Mouse (Mus musculus): Measurements from ENCODE around the gene Phb2.
"Not testable (repeated sequence)": the region's sequence is repeated elsewhere in the genome, so short reads cannot be mapped to it uniquely, and the experiment has no call there.

Gene Phb2

DNA sequence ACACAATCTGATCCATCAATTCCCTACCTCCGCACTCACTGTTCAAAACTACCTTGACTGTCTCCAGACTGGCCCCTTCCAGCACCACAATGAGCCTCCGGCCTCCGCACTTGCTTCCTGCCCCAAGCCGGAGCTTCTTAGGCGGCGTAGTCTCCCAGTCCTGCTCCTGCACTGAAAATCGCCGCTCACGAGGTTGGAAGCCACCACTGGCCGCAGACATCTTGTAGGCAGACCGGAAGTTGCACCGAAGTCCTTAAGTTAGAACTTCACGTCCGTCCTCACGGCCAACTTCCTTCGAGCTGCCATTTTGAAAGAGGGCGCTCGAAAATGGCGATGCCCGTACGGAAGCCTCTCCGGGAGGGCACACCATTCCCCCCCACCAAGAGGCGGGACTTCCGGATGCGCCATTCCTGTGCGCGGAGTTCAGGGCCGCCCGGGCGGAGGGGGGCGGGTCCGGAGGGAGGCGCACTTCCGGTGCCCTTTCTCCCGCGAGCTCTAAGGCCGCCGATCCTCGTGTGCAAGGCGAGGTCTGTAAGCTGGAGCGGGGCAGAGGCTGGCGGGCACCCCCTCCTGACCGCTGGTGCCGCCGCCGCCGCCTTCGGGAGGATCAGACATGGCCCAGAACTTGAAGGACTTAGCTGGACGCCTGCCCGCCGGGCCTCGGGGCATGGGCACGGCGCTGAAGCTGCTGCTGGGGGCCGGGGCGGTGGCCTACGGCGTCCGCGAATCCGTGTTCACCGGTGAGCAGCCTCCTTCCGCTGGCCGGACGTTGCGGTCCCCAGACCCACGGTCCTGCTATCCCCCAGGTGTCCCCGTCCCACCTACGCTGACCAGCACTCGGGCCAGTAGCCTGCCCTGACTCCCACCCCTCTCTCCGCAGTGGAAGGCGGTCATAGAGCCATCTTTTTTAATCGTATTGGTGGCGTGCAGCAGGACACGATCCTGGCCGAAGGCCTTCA, at the start of gene Phb2, which contains the start of gene Emg1:
Phb2 (plus strand) TSS at position 513 of the 959 bp plus-strand sequence.
Emg1 (minus strand) TSS at position 355 of the 959 bp plus-strand sequence.
- peak; percentile 97 to 98 for DNase-seq (ENCODE audit: low spot score in 2 of 2)

DNA sequence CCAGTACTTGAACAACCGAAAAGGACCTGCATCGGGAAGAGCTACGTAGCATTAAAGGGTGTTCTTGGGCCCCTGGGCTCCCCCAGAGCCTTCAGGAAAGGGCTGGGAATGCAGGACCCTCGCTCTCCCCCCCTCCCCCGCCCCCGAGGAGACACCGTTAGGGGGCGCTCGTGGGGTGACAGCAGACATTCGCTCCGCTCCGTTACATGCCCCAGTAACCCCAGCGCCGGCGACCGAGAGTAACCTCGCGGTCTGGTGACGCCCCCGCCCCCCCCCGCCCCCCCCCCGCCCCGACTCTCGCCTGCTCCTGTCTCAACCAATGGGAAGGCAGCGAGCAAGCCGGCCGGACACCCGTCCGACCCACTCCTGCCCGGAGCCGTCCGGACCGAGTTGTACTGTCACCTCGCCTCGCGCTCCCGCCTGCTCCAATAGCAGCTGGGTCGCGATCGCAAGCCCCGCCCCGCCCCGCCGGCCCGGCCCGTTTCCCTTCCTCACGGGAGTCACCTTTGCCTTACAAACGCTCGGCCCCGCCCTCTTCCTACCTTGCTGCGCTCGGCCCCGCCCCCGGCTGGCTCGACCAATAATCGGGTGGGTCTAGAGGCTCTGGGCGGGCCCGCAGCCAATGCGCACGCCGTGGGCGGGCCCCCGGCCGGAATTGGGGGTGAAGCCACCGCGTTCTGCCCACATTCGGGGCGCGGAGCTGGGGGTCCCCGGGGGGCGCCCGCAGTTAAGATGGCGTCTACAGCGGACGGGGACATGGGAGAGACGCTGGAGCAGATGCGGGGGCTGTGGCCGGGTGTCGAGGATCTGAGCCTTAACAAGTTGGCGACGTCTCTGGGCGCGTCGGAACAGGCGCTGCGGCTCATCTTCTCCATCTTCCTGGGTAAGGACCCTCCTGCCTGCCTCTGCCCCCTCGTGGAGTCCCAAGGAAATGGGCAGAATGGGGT, 49.4 kb upstream of the Phb2 start, which contains the start of gene Lpcat3:
Lpcat3 (plus strand) TSS at position 551 of the 947 bp plus-strand sequence.
- peak; percentile 99 for DNase-seq (ENCODE audit: low spot score in 2 of 2)

DNA sequence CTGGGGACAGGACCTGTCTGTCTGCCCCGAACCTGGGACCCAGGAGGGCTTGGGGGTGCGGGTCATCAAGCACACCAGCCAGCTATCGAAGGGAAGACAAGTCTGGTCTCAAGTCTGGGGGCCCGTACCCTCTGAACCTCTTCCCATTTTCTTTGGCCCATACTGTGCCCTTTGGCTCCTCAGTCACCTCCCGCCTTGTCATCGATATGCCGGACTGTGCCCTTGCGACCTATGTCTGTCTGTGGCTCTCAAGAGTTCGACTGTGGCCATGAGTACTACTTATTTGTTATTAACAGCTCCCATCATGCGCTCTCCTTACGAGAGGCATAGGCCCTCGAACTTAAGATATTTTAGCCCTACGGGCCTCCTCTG, 48.7 kb upstream of the Phb2 start:
- no peak for DNase-seq (ENCODE audit: low spot score in 2 of 2)

DNA sequence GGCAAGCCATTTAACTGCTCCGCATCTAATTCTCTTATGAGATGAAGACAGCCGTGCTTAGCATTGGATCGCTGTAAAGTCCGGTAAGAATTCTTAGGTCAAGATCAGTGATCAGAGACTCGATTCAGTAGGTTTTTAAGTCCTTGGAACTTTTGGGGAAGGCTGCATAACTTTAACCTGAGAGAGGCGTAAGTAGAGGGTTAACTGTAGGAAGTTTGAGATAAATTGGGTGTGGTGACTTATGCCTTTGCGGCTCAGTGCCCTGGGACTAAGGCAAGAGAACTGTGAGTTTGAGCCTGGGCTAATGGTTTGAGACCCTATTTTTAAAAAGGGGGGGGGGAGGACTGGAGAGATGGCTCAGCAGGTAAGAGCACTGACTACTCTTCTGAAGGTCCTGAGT, 47.9 kb upstream of the Phb2 start:
- DNase-seq (ENCODE audit: low spot score in 2 of 2): no peak

DNA sequence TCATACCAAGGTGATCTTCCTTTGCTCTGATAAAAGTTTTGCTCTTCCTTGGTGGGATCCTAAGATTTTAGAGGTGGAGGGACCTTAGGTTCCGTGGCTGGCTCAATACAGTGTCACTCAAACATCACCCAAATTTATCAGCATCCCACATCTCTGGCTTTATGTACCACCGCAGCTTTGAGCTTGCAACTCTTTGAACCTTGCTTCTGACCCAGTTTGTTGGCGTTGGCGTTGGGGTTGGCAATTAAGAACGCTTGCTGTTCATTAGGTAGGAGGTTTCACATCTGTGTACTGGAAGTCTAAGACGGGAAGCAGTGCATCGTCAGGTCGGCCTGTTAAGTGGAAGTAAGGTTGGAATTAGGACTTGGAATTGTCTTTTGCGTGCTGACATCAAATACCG, 47.1 kb upstream of the Phb2 start:
- DNase-seq (ENCODE audit: low spot score in 2 of 2): no peak

DNA sequence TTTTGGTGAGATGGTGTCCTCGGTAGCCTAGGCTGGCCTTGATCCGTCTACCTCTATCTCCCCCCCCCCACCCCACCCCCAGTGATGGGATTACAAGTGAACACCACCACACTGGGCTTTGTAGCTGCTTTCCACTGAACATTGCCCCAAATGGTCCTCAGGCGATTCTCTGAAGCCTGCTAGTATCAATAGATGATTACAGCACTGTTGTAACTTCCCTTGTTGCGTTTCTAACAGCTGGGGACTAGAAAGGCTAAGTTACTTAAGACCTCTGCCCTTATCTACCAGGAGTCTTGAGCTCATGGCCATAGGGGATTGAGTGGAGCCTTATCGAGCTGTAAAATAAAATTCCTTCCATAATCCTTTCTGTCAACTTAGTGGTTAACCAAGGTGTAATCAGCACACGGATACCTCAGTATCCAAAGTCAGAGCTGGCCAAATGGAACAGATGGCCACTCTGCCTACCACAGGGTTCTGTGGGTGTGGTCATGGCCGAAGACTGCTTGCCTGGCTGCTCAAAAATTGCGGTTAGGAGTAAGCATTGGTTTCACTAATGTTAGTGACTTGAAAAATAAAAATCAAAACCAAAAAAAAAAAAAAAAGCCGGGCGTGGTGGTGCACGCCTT, 42.8 kb upstream of the Phb2 start:
- no peak for DNase-seq (ENCODE audit: low spot score in 2 of 2)

DNA sequence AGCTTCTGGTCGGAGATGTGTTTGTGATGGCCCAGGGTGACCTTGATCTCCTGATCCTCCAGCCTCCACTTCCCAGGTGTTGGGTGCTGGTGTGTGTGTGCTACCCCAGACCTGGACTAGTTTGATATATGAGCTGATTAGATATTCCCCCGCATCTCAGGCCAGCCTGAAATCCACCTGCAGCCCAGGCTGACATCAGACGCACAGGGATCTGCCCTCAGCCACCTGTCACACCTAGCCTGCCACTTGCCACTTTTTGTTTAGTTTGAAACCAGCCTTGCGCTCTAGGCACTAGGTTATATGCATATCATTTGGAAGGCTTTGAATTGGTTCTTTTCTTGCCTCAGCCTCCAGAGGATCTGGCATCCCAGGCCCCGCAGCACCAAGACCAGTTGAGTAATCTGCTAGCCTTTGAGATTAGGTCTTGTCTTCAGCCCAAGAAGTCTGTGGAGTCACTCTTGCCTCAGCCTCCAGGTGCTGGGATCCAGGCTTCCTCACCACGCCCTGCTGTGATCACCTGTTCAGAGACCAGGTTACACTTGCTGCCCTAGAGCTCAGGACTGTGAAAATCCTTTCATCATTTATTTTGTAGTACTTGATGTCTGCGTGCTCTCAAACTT, 41.7 kb upstream of the Phb2 start:
- DNase-seq (ENCODE audit: low spot score in 2 of 2): no peak

DNA sequence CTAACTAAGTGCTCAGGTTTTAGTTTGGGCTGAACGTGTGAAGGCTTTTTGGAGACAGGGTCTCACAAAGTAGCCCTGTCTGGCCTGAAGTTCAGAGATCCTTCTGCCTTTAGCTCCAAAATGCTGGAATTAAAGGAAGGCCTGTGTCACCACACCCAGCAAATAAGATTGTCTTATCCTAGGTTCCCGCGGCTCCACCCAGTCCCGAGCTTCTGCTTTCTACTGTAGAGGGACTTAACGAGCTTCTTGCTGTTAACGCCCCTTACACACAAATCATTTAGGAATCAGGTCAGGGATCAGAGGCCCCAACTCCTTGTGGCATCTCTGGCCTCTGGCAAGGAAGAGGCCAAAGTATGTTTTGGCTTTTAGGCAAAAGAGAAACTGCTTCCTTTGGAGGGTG, 40.0 kb upstream of the Phb2 start:
- DNase-seq (ENCODE audit: low spot score in 2 of 2): no peak

DNA sequence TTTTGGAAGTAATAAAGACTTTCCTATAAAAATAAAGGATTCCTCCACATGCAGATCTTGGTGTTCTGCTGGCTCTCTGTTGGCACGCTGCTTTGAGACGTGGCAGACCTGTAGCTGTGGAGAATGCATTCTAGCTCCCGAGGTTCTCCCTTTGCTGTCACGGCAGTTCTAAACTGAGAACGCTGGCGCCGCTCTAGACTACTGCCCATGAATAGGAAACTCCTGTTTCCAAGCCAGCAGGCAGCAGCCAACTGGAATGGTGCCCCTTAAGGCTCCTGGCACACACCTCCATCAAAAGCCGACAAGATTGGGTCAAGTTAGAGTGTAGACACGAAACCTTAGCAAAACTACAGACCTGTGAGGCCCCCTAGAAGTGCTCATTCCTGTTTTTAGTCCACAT, 38.5 kb upstream of the Phb2 start:
- no peak for DNase-seq (ENCODE audit: low spot score in 2 of 2)

DNA sequence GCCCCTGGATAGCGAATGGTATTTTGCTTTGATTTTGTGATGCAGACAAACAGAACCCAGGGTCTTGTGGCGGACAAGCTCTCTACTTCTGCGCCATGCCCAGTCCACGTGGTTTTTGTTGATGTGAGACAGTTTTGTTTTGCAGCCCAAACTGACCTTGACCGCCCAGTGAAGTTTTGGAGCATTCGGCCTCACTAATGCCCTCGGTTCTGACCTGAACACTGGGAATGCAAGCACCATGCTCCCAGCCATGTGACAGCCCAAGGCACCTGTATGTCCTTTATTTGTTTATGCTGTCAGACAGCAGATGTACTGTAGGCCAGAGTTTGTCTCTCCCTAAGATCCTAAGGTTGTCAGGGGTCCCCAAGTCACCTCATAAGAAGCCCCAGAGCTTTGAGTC, 37.5 kb upstream of the Phb2 start:
- DNase-seq (ENCODE audit: low spot score in 2 of 2): no peak

DNA sequence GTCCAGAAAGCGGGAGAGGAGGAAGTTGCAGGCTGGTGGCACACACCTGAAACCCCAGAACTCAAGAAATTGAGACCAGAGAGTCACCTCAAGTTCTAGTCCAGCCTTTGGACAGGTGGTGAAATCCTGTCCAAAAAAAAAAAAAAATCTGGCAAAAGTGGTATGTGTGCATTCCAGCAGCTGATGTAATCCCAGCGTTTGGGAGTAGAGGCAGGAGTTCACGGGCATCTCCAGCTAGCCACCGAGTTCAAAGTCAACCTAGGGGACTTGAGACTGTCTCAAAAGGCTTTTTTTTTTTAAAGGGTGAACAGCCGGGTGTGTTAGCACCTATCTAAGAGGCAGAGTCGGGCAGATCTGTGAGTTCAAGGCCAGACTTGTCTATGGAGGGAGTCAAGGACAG, 36.0 kb upstream of the Phb2 start:
- DNase-seq (ENCODE audit: low spot score in 2 of 2): no peak

DNA sequence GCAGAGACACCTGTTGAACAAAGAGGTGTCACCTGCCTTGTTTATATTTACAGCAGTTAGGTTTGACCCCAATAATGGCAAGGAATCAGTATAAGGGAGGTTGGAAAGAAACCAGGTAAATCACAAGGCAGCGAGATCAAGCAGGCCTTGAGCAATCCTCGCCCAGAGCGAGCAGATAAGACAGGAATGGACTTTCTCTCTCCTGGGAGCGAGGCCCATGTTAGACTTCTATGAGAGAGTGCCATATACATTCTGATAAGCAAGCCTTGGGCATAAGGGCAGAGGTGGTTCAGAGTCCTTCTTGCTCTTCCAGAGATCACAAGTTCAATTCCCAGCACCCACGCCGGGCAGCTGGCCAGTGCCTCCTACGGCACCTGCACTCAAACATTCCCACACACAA, 33.4 kb upstream of the Phb2 start:
- no peak for DNase-seq (ENCODE audit: low spot score in 2 of 2)

DNA sequence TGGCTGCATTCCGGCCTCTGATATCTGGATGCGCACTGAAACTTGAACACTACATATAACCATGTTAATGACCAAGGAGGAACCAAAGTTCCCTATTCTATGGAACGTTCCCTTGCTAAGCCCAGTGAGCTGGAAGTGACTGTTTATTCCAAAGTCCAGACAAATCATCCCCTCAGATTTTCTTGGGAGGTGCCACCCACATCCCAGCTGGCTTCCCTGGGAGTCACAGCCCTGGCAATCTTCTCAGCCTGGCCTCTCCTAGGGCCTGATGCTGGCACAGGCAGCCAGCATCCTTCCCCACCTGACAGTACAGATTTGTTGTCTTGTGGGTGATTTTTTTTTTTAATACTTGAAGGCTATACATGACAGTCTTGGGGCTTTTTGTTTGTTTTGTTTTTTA, 32.6 kb upstream of the Phb2 start:
- no peak for DNase-seq (ENCODE audit: low spot score in 2 of 2)

DNA sequence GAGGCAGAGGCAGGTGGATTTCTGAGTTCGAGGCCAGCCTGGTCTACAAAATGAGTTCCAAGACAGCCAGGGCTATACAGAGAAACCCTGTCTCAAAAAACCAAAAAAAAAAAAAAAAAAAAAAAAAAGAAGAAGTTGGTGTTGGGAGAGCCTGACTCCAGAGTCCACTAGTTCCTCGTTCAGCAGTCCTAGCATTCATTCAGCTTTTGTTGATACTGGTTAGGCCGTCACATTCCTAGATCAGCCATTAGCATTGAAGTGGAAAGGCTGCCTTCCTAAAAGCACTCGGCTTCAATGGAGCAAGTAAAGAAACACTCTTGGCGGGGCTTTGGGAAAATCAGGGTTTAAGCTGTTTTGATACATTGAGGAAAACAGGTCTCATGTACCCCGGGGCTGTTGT, 29.8 kb upstream of the Phb2 start:
- DNase-seq (ENCODE audit: low spot score in 2 of 2): not testable (repeated sequence)

DNA sequence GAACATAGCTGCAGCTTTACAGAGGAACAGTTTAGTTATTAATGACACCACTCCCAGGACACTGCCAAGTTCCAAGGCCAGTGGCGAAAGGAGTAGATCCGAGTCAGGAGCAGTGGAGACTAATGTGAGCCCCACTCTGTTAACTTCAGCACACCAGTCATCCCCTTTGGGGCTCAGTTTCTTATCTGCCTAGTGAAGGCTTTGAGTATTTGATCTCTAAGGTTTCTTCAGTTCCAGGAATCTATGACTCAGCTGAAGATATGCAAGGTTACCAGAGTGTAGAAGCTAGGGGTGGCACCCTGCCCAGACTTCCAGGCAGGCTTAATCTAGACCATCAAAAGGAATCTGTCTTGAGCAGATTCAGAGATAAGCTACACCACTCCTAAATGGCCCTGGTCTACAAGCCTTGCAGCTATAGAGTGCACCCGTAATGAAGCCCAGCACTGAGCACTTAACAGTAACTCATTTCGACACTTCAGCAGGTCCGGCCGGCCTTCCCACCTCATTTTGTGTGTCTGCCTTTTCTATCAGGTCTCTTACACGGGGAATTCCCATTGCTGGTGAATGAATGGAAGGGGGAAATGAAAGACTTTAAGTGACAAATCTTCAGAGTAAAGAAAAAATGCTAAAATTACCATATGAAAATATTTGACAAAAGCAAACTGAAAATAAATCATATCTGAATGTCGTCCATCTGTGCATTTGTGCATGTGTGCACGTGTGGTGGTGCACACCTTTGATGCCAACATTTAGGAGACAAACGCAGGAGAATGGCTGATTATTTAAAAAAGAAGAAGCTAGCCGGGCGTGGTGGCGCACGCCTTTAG, 28.3 kb upstream of the Phb2 start:
- DNase-seq (ENCODE audit: low spot score in 2 of 2): no peak

DNA sequence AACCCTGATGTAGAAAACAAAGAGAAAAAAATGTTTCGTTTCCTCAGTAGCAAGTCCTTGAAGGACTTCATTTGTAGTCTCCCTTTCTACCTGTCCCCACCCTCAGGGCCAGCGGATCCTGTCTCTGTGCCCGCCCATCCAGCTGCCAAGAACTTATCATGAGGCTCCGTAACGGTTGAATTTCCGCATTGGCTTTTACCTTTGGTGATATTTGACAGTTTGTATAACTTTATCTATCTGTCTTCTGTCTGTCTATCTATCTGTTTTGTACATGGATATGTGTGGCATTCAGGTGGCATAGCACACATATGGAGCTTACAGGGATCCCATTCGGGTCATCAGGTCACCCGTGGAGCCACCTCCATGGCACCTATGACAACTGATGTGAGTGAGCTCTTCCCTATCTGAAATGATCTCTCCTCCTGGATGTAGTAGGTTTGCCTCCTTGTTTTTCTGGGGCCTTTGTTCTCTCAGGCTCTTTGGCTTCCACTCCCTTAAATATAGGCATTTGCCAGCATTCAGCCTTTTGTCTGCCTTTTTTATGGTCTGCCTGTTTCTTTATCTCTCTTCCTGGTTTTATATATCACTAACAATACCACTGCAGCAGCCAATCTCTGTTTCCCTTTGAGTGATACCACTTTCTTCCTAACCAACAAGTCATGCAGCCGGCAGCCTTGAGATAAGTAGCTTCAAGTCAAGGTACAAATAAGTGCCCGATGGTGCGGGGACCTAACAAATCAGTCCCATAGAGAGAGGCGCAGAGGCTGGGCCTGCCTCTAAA, 26.3 kb upstream of the Phb2 start:
- DNase-seq (ENCODE audit: low spot score in 2 of 2): no peak

DNA sequence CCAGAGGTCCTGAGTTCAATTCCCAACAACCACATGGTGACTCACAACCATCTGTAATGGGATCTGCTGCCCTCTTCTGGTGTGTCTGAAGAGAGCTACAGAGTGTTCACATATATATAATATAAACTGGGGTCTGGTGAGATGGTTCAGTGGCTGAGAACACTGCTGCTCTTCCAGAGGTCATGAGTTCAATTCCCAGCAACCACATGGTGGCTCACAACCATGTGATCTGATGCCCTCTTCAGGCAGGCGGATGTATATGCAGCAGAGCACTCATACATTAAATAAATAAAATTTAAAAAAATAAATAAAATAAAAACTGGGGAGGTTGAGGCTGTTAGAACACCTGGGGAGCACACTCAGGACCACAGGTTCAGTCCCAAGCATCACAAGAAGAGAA, 25.5 kb upstream of the Phb2 start:
- not testable (repeated sequence) for DNase-seq (ENCODE audit: low spot score in 2 of 2)

DNA sequence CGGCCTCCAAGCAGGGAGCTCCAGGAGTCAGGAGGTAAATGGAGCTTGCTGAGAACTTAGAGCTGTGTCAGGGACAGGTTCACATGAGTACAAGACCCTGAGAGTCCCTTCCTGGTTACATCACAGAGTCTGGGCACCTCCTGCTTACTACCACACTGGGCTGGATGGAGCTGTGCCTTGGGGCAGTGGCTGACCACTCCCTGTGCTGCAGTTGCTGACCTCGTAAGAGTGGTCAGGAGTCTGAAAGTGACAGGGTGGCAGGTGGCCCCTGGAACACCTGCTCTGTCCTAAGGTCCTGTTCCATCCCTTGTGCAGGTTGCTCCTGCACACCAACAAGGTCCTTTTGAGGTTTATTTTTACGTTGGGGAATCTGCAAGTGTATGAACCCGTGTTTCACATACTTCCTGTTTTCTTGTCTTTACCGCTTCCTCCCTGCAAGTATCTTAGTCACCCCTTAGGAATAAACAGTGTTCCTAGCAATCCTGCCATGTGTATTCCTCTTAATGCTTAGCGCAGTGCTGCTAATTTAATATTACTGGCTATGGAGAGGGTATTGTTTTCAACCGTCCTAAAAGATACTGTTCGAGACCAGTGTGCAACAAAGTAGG, 23.9 kb upstream of the Phb2 start:
- DNase-seq (ENCODE audit: low spot score in 2 of 2): no peak

DNA sequence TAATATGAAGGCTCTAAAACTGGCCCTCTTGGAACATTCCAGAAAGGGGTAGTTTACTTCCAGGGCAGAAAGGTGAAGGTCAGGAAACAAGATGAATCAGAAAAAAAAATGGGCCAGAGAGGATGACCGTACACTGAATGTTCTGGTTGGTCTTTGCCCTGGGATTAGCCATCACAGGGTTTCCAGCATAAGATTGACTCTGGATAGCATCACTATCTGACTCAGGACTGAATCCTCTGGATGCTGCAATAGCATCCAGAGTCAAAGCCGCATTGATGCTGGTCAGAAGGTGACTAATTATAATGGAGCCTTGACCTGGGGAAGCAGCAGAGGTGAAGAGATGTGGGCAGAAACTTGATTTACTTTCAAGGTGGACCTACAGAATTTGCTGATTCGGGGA, 23.1 kb upstream of the Phb2 start:
- DNase-seq (ENCODE audit: low spot score in 2 of 2): no peak

Data from natural killer cell, adult 2 months (primary cell).